Mouse (Mus musculus) CH12.LX (cell line): ENCODE measurements at regions not wholly inside any gene's neighbourhood (a gene's known extent, or its start where the extent isn't known, plus 50 kb on each side); places are given as distances from the start of the nearest gene placed in this dataset.

Source experiments
- DNase-seq: peaks from one replicate; pipeline ENCODE4 v3.0.0-alpha.2; 2013; ENCODE audit errors: extremely low read depth
- H3K27ac ChIP-seq: 2 replicates; pipeline ENCODE4 v1.5.1; 2012; ENCODE audit warnings: low read depth, mild to moderate bottlenecking, control low read depth, moderate library complexity; ENCODE audit not compliant: insufficient read depth
- H3K27me3 ChIP-seq: replicated peaks from 2 replicates; pipeline ENCODE3; 2012; ENCODE audit warnings: inconsistent platforms
- H3K36me3 ChIP-seq, 2 experiments: replicated peaks in 1 of 2; 2 replicates each; pipeline versions ENCODE3 to v1.6.1; 2012; ENCODE audit warnings: inconsistent platforms in 1 of 2, low read length in 1 of 2, mild to moderate bottlenecking in 1 of 2, mixed read lengths in 1 of 2, moderate library complexity in 1 of 2; ENCODE audit not compliant: control insufficient read depth in 1 of 2, insufficient read depth in 1 of 2
- H3K4me1 ChIP-seq, 2 experiments: 2 replicates each; pipeline ENCODE4 v1.6.1; 2012; ENCODE audit warnings: inconsistent platforms in 1 of 2, moderate library complexity in 1 of 2; ENCODE audit not compliant: insufficient read depth in 2 of 2, control insufficient read depth in 1 of 2
- H3K4me2 ChIP-seq: 2 replicates; pipeline ENCODE4 v1.6.1; 2012; ENCODE audit warnings: low read depth, mild to moderate bottlenecking, control low read depth; ENCODE audit not compliant: poor library complexity, insufficient read depth, severe bottlenecking
- H3K4me3 ChIP-seq, 3 experiments: fragments of 150-350 bp in 1 of 3; sonication (generic) in 1 of 3; replicated peaks in 1 of 3; 2 replicates each; pipeline versions ENCODE3 to v1.5.1; 2011 to 2012; ENCODE audit warnings: low read depth in 2 of 3, low read length in 2 of 3, mild to moderate bottlenecking in 2 of 3, moderate library complexity in 2 of 3, control low read depth in 1 of 3, improper control_type of control experiment in 1 of 3, inconsistent platforms in 1 of 3, mixed read lengths in 1 of 3; ENCODE audit not compliant: poor library complexity in 1 of 3
- H3K79me2 ChIP-seq: replicated peaks from 2 replicates; pipeline ENCODE4 v1.6.1; 2012; ENCODE audit warnings: mild to moderate bottlenecking, moderate library complexity; ENCODE audit not compliant: control insufficient read depth, poor library complexity, insufficient read depth, severe bottlenecking; ENCODE audit errors: extremely low read depth
- H3K9ac ChIP-seq: 2 replicates; pipeline ENCODE4 v1.6.1; 2012; ENCODE audit warnings: low read depth, mild to moderate bottlenecking, control low read depth, moderate library complexity; ENCODE audit not compliant: insufficient read depth
- H3K9me3 ChIP-seq: replicated peaks from 2 replicates; pipeline ENCODE3; 2012; ENCODE audit warnings: low read length, inconsistent platforms, mixed read lengths
- CHD1 ChIP-seq: IDR thresholded peaks from 2 replicates; pipeline ENCODE4 v1.6.1; 2012; ENCODE audit warnings: low read depth, low read length, improper control_type of control experiment, inconsistent platforms
- ELF1 ChIP-seq: IDR thresholded peaks from 2 replicates; pipeline ENCODE4 v1.6.1; 2014; ENCODE audit warnings: low read depth, mild to moderate bottlenecking, inconsistent platforms, low read length, improper control_type of control experiment
- ETS1 ChIP-seq: conservative IDR thresholded peaks from 2 replicates; pipeline ENCODE4 v1.6.1; 2012; ENCODE audit warnings: low read depth, mild to moderate bottlenecking, inconsistent platforms, low read length, improper control_type of control experiment, moderate library complexity
- GABPA ChIP-seq: IDR thresholded peaks from 2 replicates; pipeline ENCODE4 v1.6.1; 2012; ENCODE audit warnings: low read depth, low read length, improper control_type of control experiment, inconsistent platforms; ENCODE audit not compliant: insufficient replicate concordance
- JUN ChIP-seq: IDR thresholded peaks from 2 replicates; pipeline ENCODE4 v1.6.1; 2011; ENCODE audit warnings: low read depth, mild to moderate bottlenecking, low read length, improper control_type of control experiment, moderate library complexity; ENCODE audit not compliant: insufficient read depth
- JUND ChIP-seq: conservative IDR thresholded peaks from 2 replicates; pipeline ENCODE4 v1.6.1; 2011; ENCODE audit warnings: low read depth, low read length, improper control_type of control experiment
- MAFK ChIP-seq: IDR thresholded peaks from 2 replicates; pipeline ENCODE4 v1.6.1; 2011; ENCODE audit warnings: low read length, improper control_type of control experiment; ENCODE audit not compliant: insufficient replicate concordance
- NRF1 ChIP-seq: IDR thresholded peaks from 2 replicates; pipeline ENCODE4 v1.6.1; 2014; ENCODE audit warnings: low read depth, mild to moderate bottlenecking, inconsistent platforms, low read length, improper control_type of control experiment, moderate library complexity
- POLR2A ChIP-seq: IDR thresholded peaks from 2 replicates; pipeline ENCODE4 v1.6.1; 2011; ENCODE audit warnings: low read depth, mild to moderate bottlenecking, improper control_type of control experiment, low read length
- SIN3A ChIP-seq: IDR thresholded peaks from 2 replicates; pipeline ENCODE4 v1.6.1; 2012; ENCODE audit warnings: low read length, improper control_type of control experiment, inconsistent platforms
- TBP ChIP-seq: conservative IDR thresholded peaks from 2 replicates; pipeline ENCODE4 v1.6.1; 2011; ENCODE audit warnings: low read depth, low read length, improper control_type of control experiment
- UBTF ChIP-seq: IDR thresholded peaks from 2 replicates; pipeline ENCODE4 v1.6.1; 2012; ENCODE audit warnings: low read depth, mild to moderate bottlenecking, inconsistent platforms, low read length, improper control_type of control experiment, moderate library complexity
- USF1 ChIP-seq: IDR thresholded peaks from 2 replicates; pipeline ENCODE4 v1.6.1; 2014; ENCODE audit warnings: low read depth, mild to moderate bottlenecking, inconsistent platforms, low read length, improper control_type of control experiment
- ZC3H11A ChIP-seq: IDR thresholded peaks from 2 replicates; pipeline ENCODE4 v1.6.1; 2012; ENCODE audit warnings: low read depth, mild to moderate bottlenecking, inconsistent platforms, low read length, improper control_type of control experiment
- ZKSCAN1 ChIP-seq: IDR thresholded peaks from 2 replicates; pipeline ENCODE4 v1.6.1; 2012; ENCODE audit warnings: low read depth, inconsistent platforms, low read length, improper control_type of control experiment, borderline replicate concordance
- ZMIZ1 ChIP-seq: IDR thresholded peaks from 2 replicates; pipeline ENCODE4 v1.6.1; 2012; ENCODE audit warnings: low read depth, mild to moderate bottlenecking, inconsistent platforms, low read length, improper control_type of control experiment
- ZNF384 ChIP-seq: IDR thresholded peaks from 2 replicates; pipeline ENCODE4 v1.6.1; 2012; ENCODE audit warnings: low read depth, low read length, improper control_type of control experiment, inconsistent platforms
- dilution Hi-C: fragments of 300-500 bp; cut with MboI; formaldehyde crosslinking; loops from 2 replicates; pipeline ENCODE4 v1.14.3; 2020; ENCODE audit warnings: low sequenced_read_pairs; ENCODE audit not compliant: extremely low pct_unique_long_range_greater_than_20kb, extremely low pct_ligation_motif_present
- in situ Hi-C: fragments of 300-500 bp; cut with MboI; formaldehyde crosslinking; loops from 3 replicates; pipeline ENCODE4 v1.14.3; 2019; ENCODE audit warnings: low sequenced_read_pairs, low pct_ligation_motif_present, low pct_unique_long_range_greater_than_20kb, mixed read lengths

GRCm38 (mm10) chr8:35904711-35905450 lies 139.3 kb downstream of the Gm19410 start:
- Histone ChIP-seq H3K27me3 (peaks cover 2% of the 10 kb centered on the region), H3K27ac (no peak overlapping the region), H3K4me3 (no peak overlapping the region), H3K9ac (no peak overlapping the region), H3K36me3 (no peaks in the 10 kb centered on the region), H3K9me3 (no peaks in the 10 kb centered on the region), H3K79me2 (no peaks in the 10 kb centered on the region), H3K4me1 (0 out of 4 replicates have a peak, but pooled peaks cover 0 to 2% of the 10 kb centered on the region in 2 experiments), H3K4me2 (no peak overlapping the region)
- no peak for DNase-seq
- dilution Hi-C loops (no loop called here), in situ Hi-C loops (no loop called here)
- TF ChIP-seq POLR2A = no peak
- no peak for TF ChIP-seq UBTF
- TF ChIP-seq ELF1 = no peak
- TF ChIP-seq ZNF384 = no peak
- no peak for TF ChIP-seq ZC3H11A
- TF ChIP-seq JUND = no peak
- no peak for TF ChIP-seq USF1
- no peak for TF ChIP-seq ZMIZ1
- no peak for TF ChIP-seq TBP
- TF ChIP-seq ZKSCAN1 = no peak
- TF ChIP-seq MAFK = no peak
- no peak for TF ChIP-seq JUN

- Histone ChIP-seq H3K27ac (no peak overlapping the region), H3K9me3 (no peaks in the 10 kb centered on the region), H3K4me1 (peaks cover 0 to 8% of the 10 kb centered on the region in 2 experiments; a peak in 1 of 4 replicates), H3K9ac (no peak overlapping the region), H3K36me3 (no peaks in the 10 kb centered on the region), H3K79me2 (no peaks in the 10 kb centered on the region), H3K27me3 (peaks cover 2% of the 10 kb centered on the region), H3K4me3 (no peak overlapping the region), H3K4me2 (no peak overlapping the region)
- TF ChIP-seq TBP (no peak), GABPA (no peak), JUND (no peak), UBTF (no peak), USF1 (no peak), CHD1 (no peak), POLR2A (no peak), SIN3A (no peak), ETS1 (no peak), NRF1 (no peak), JUN (no peak), ZKSCAN1 (no peak), ELF1 (no peak)
- dilution Hi-C loops = no loop called here
- no peak for DNase-seq
- in situ Hi-C loops = no loop called here
Observed at GRCm38 (mm10) chr8:35907998-35908397, 142.4 kb downstream of the Gm19410 start.
